Mouse (Mus musculus) forebrain, embryonic 10.5 days (tissue): ENCODE measurements around the gene Manba. TPM values are rescaled to one million over a fixed set of nuclear protein-coding genes. Genes with fewer than 3 reads are reported as not detected.
A peak's percentile ranks its signal among the peaks of the same experiment; 100 is the strongest.

Experiments used
- DNase-seq: peaks from one replicate; pipeline ENCODE4 v3.0.0-alpha.2; 2017; ENCODE audit warnings: low spot score; ENCODE audit errors: extremely low spot score
- H3K27ac ChIP-seq: fragments of 300-500 bp; sonication (generic); 2 replicates; pipeline ENCODE4 v1.5.1; 2016; ENCODE audit warnings: mild to moderate bottlenecking
- H3K27me3 ChIP-seq: fragments of 300-500 bp; sonication (generic); 2 replicates; pipeline ENCODE4 v1.6.1; 2016; ENCODE audit warnings: mild to moderate bottlenecking; ENCODE audit not compliant: poor library complexity, severe bottlenecking
- H3K36me3 ChIP-seq: fragments of 300-500 bp; sonication (generic); replicated peaks from 2 replicates; pipeline ENCODE4 v1.6.1; 2016; ENCODE audit warnings: mild to moderate bottlenecking, moderate library complexity
- H3K4me1 ChIP-seq: fragments of 300-500 bp; sonication (generic); 2 replicates; pipeline ENCODE4 v1.6.1; 2016
- H3K4me3 ChIP-seq: fragments of 300-500 bp; sonication (generic); 2 replicates; pipeline ENCODE4 v1.5.1; 2016; ENCODE audit warnings: mild to moderate bottlenecking, moderate library complexity
- H3K9me3 ChIP-seq: fragments of 300-500 bp; sonication (generic); 2 replicates; pipeline ENCODE4 v1.6.1; 2016; ENCODE audit warnings: mild to moderate bottlenecking, moderate library complexity
- WGBS: fragments of 180-500 bp; shearing (Covaris S2); methylation state at CpG from one replicate; pipeline ENCODE4 v1.1.7; 2016; 5-methylcytosine and 5-hydroxymethylcytosine counted together
- polyA plus RNA-seq: library from polyadenylated mRNA; unstranded; fragments of >200 nt; fragmentation: Nextera tagmentation; extraction: Ambion mirVana; gene quantifications from 2 replicates; pipeline ENCODE4 v1.2.1, GENCODE M21; 2016

Gene Manba
- polyA plus RNA-seq, 1 experiment from 2014 or later, result 4.4 TPM

- 85% methylated on average over 21 of the region's 21 CpGs for WGBS
- H3K36me3 ChIP-seq, result peaks cover 15% of the 10 kb centered on the region
- H3K4me3 ChIP-seq, result no peak overlapping the region
- DNase-seq, result no peak
- no peaks in the 10 kb centered on the region for H3K27me3 ChIP-seq
- H3K9me3 ChIP-seq, result no peaks in the 10 kb centered on the region
- H3K27ac ChIP-seq, result 0 out of 2 replicates have a peak overlapping the region, but pooled peaks have one; percentile 59
- H3K4me1 ChIP-seq, result peaks cover 34% of the 10 kb centered on the region
Measured at GRCm38 (mm10) chr3:135580439-135581275, 95.2 kb downstream of the Manba start.

GRCm38 (mm10) chr3:135581606-135582117 is 96.3 kb downstream of the Manba start:
- peaks cover 20% of the 10 kb centered on the region for H3K36me3 ChIP-seq
- peak overlapping the region; percentile 59 for H3K27ac ChIP-seq
- no peaks in the 10 kb centered on the region for H3K27me3 ChIP-seq
- no peak overlapping the region for H3K4me3 ChIP-seq
- no peaks in the 10 kb centered on the region for H3K9me3 ChIP-seq
- DNase-seq, result peak; percentile 43
- WGBS, result 13% methylated on average over 10 of the region's 10 CpGs
- peaks cover 36% of the 10 kb centered on the region for H3K4me1 ChIP-seq

GRCm38 (mm10) chr3:135582246-135582645 is 96.8 kb downstream of the Manba start:
- Histone ChIP-seq H3K4me3 (no peak overlapping the region), H3K27me3 (no peaks in the 10 kb centered on the region), H3K27ac (peak overlapping the region; percentile 59), H3K36me3 (peaks cover 26% of the 10 kb centered on the region), H3K9me3 (no peaks in the 10 kb centered on the region), H3K4me1 (peaks cover 36% of the 10 kb centered on the region)
- no peak for DNase-seq
- 85% methylated on average over 7 of the region's 7 CpGs for WGBS

DNA sequence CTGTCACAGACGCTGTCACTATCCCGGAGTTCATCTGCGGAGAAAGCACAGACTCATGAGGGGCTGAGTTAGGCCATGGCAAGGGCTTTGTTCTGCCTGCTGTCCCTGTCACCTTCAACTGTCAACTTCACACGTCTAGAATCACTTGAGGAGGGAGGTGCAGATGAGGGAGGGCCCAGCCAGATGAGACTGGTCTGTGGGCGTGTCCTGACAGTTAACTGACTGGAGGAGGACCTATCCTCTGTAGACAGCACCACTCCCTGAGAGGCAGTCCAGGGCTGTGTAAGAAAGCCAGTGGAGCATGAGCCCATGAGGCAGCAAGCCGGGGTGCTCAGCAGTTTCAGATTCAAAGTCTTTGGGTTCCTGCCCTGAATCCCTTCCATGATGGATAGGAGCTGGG is 100.1 kb downstream of the Manba start:
- peaks cover 58% of the 10 kb centered on the region for H3K36me3 ChIP-seq
- no peaks in the 10 kb centered on the region for H3K9me3 ChIP-seq
- no peak overlapping the region for H3K27ac ChIP-seq
- no peak overlapping the region for H3K4me3 ChIP-seq
- no peak for DNase-seq
- peaks cover 24% of the 10 kb centered on the region for H3K4me1 ChIP-seq
- no peaks in the 10 kb centered on the region for H3K27me3 ChIP-seq
- 71% methylated on average over 6 of the region's 6 CpGs for WGBS

- no peak for DNase-seq
- H3K9me3 ChIP-seq, result no peaks in the 10 kb centered on the region
- H3K4me1 ChIP-seq, result peaks cover 18% of the 10 kb centered on the region
- H3K36me3 ChIP-seq, result peaks cover 63% of the 10 kb centered on the region
- H3K4me3 ChIP-seq, result no peak overlapping the region
- H3K27me3 ChIP-seq, result no peaks in the 10 kb centered on the region
- H3K27ac ChIP-seq, result no peak overlapping the region
- 92% methylated on average over 2 of the region's 2 CpGs for WGBS
Measured at GRCm38 (mm10) chr3:135586060-135586459, 100.6 kb downstream of the Manba start.

GRCm38 (mm10) chr3:135586471-135586880 is 101.1 kb downstream of the Manba start:
- WGBS, result 91% methylated on average over 4 of the region's 4 CpGs
- H3K4me3 ChIP-seq, result no peak overlapping the region
- no peaks in the 10 kb centered on the region for H3K27me3 ChIP-seq

DNA sequence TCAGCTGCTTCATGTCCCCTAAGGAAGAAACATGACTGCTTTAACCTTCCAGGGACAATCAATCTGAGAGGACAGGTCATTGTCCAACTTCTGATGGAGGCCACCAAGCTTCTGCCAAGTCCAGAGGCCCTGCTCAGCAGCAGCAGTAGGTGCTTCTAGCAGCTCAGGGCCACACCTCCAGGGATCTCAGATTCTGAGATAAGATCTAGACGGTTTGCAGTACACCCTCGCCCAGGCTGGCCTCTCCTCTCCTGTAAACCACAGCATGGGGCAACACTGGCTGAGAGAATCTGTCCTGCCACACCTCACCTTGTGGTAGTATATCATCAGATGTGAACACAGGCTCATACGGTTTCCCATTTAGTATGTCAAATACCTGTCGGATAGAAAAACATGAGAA is 105.1 kb downstream of the Manba start:
- H3K4me3 ChIP-seq, result no peak overlapping the region
- 82% methylated on average over 4 of the region's 4 CpGs for WGBS
- no peak overlapping the region for H3K27ac ChIP-seq
- H3K27me3 ChIP-seq, result no peaks in the 10 kb centered on the region
- no peak for DNase-seq
- H3K9me3 ChIP-seq, result no peaks in the 10 kb centered on the region
- 0 out of 2 replicates have a peak, but pooled peaks cover 3% of the 10 kb centered on the region for H3K4me1 ChIP-seq
- peaks cover 85% of the 10 kb centered on the region for H3K36me3 ChIP-seq

More at GRCm38 (mm10) chr3:135586471-135586880, 101.1 kb downstream of the Manba start:
- no peaks in the 10 kb centered on the region for H3K9me3 ChIP-seq
- H3K27ac ChIP-seq, result no peak overlapping the region
- H3K36me3 ChIP-seq, result peaks cover 67% of the 10 kb centered on the region
- H3K4me1 ChIP-seq, result peaks cover 14% of the 10 kb centered on the region
- no peak for DNase-seq

GRCm38 (mm10) chr3:135591376-135591775 is 106.0 kb downstream of the Manba start:
- WGBS, result 83% methylated on average over 5 of the region's 5 CpGs
- no peaks in the 10 kb centered on the region for H3K9me3 ChIP-seq
- no peaks in the 10 kb centered on the region for H3K4me1 ChIP-seq
- no peak for DNase-seq
- no peaks in the 10 kb centered on the region for H3K27me3 ChIP-seq
- no peak overlapping the region for H3K4me3 ChIP-seq
- H3K36me3 ChIP-seq, result peaks cover 81% of the 10 kb centered on the region
- H3K27ac ChIP-seq, result no peak overlapping the region

DNA sequence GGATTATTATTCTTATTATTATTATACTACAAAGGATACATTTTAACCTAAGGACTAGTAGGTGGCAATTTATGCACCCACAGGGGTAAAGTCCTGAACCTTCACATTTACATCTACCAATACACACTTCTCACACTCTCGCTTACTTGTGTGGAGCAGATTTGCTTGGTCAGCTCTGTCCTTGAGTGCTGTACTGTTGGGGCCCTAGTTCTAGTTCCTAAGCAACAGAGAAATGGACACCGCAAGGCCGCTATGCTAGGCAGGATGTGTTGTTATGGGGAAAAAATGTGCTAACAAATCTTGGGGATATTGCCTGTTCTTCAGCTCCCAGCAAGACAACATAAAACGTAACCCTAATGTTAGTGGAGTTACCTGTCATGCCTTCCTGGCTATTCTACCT is 106.6 kb downstream of the Manba start:
- no peaks in the 10 kb centered on the region for H3K9me3 ChIP-seq
- H3K36me3 ChIP-seq, result peaks cover 75% of the 10 kb centered on the region
- no peaks in the 10 kb centered on the region for H3K27me3 ChIP-seq
- WGBS, result 89% methylated on average over 4 of the region's 4 CpGs
- no peak overlapping the region for H3K4me3 ChIP-seq
- H3K4me1 ChIP-seq, result peaks cover 4% of the 10 kb centered on the region
- no peak overlapping the region for H3K27ac ChIP-seq
- no peak for DNase-seq

GRCm38 (mm10) chr3:135594238-135594917 is 109.0 kb downstream of the Manba start:
- Histone ChIP-seq H3K36me3 (peaks cover 53% of the 10 kb centered on the region), H3K4me3 (no peak overlapping the region), H3K4me1 (peaks cover 8% of the 10 kb centered on the region), H3K27ac (no peak overlapping the region), H3K27me3 (no peaks in the 10 kb centered on the region), H3K9me3 (no peaks in the 10 kb centered on the region)
- no peak for DNase-seq
- 86% methylated on average over 21 of the region's 21 CpGs for WGBS

GRCm38 (mm10) chr3:135597014-135597413 is 111.6 kb downstream of the Manba start:
- H3K27ac ChIP-seq, result peak overlapping the region; percentile 68; the same call in 1 of the 2 replicates

GRCm38 (mm10) chr3:135598355-135598754 is 112.9 kb downstream of the Manba start:
- no peaks in the 10 kb centered on the region for H3K27me3 ChIP-seq
- peaks cover 8% of the 10 kb centered on the region for H3K4me1 ChIP-seq
- DNase-seq, result no peak
- 86% methylated on average over 3 of the region's 3 CpGs for WGBS
- H3K9me3 ChIP-seq, result no peaks in the 10 kb centered on the region
- no peak overlapping the region for H3K27ac ChIP-seq
- H3K4me3 ChIP-seq, result no peak overlapping the region
- peaks cover 51% of the 10 kb centered on the region for H3K36me3 ChIP-seq

More at GRCm38 (mm10) chr3:135597014-135597413, 111.6 kb downstream of the Manba start:
- WGBS, result 44% methylated on average over 4 of the region's 4 CpGs
- H3K9me3 ChIP-seq, result no peaks in the 10 kb centered on the region
- H3K36me3 ChIP-seq, result peaks cover 49% of the 10 kb centered on the region
- DNase-seq, result no peak
- H3K4me3 ChIP-seq, result no peak overlapping the region
- no peaks in the 10 kb centered on the region for H3K27me3 ChIP-seq
- peaks cover 8% of the 10 kb centered on the region for H3K4me1 ChIP-seq

DNA sequence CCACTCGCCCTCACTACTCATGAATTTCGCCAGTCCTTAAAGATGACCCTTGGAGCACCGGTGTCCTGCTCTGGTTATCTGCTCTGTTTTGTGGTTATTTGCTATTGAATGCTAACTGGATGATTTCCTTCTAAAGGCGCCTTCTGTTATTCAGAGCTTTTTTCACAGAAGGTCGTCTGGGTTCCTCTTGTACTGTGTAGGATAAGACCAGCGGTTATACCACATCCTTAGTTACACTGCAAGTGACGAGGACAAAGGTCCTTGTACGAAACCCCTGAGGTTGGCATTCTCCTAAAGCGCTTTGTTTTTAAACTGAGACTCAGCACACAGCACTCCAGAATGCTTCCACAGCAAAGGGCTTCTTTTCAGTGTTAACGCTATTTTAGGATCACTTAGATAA is 117.3 kb downstream of the Manba start:
- H3K9me3 ChIP-seq, result no peaks in the 10 kb centered on the region
- WGBS, result 84% methylated on average over 10 of the region's 10 CpGs
- no peak overlapping the region for H3K27ac ChIP-seq
- no peaks in the 10 kb centered on the region for H3K27me3 ChIP-seq
- no peak for DNase-seq
- peaks cover 56% of the 10 kb centered on the region for H3K36me3 ChIP-seq
- no peak overlapping the region for H3K4me3 ChIP-seq
- H3K4me1 ChIP-seq, result no peaks in the 10 kb centered on the region
